Mouse (Mus musculus) neutrophil, adult 83 days (primary cell): Measurements from ENCODE around the gene Mn1. TPM values are rescaled to one million over a fixed set of nuclear protein-coding genes. Genes with fewer than 3 reads are reported as not detected.

Experiments
- total RNA-seq, 2 experiments: library from RNA; stranded (reverse); gene quantifications; one replicate each; pipeline ENCODE4 v1.2.4; 2023

Mn1 gene
- total RNA-seq = under 1 TPM in 1 of 2 experiments, not detected in 1; 0.09 TPM

GRCm38 (mm10) chr5:111416591-111417374 is at the start of gene Mn1:
Gene Mn1 (plus strand): TSS chr5:111417362.

Other genes with a start within 250 kb of the Mn1 start
- gene Pitpnb, start 86.6 kb upstream of the Mn1 start, total RNA-seq = 10 to 100 TPM; 33.7 to 34.1 TPM